Mouse (Mus musculus): ENCODE results near the gene Pink1.

DNA sequence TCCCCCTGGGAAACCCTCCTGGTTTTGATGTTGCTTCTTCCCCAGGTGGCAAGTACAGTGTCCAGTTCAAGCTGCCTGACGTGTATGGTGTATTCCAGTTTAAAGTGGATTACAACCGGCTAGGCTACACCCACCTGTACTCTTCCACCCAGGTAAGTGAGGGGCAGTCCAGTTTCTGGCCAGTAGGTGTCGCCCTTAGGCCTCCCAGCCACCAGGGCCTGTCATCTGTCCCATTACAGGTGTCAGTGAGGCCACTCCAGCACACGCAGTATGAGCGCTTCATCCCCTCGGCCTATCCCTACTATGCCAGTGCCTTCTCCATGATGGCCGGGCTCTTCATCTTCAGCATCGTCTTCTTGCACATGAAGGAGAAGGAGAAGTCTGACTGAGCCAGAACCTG, 14.5 kb downstream of the Pink1 start:
- TF ChIP-seq CTCF (IDR thresholded peaks at IDR 0.05; ENCODE audit: low read depth) (peak; percentile 95), EP300 (IDR thresholded peaks at IDR 0.05; ENCODE audit: low read depth) (no peak)

Data from liver, embryonic 14.5 days (tissue).